Mouse (Mus musculus) heart, postnatal 0 days (tissue): Measurements from ENCODE around the gene Sdk2. TPM values are rescaled to one million over a fixed set of nuclear protein-coding genes. Genes with fewer than 3 reads are reported as not detected.

Source experiments
- ATAC-seq: fragments of 200-750 bp; cut with Nextera tagmentation; 2 replicates; pipeline ENCODE4 v1.8.0; 2017; ENCODE audit warnings: low read depth, moderate number of reproducible peaks, moderate library complexity; ENCODE audit not compliant: insufficient read depth
- DNase-seq: peaks from one replicate; pipeline ENCODE4 v3.0.0-alpha.2; 2016; ENCODE audit warnings: low spot score
- H3K27ac ChIP-seq: fragments of 300-500 bp; sonication (generic); 2 replicates; pipeline ENCODE4 v1.5.1; 2014; ENCODE audit warnings: low read depth, mild to moderate bottlenecking
- H3K27me3 ChIP-seq: fragments of 300-500 bp; sonication (generic); 2 replicates; pipeline ENCODE4 v1.6.1; 2014; ENCODE audit warnings: low read length, mixed read lengths; ENCODE audit not compliant: control insufficient read depth, insufficient read depth
- H3K36me3 ChIP-seq: fragments of 300-500 bp; sonication (generic); replicated peaks from 2 replicates; pipeline ENCODE4 v1.6.1; 2014; ENCODE audit warnings: low read length, mixed read lengths; ENCODE audit not compliant: control insufficient read depth, insufficient read depth
- H3K4me1 ChIP-seq: fragments of 300-500 bp; sonication (generic); 2 replicates; pipeline ENCODE4 v1.6.1; 2014; ENCODE audit warnings: antibody characterized with exemption; ENCODE audit not compliant: control insufficient read depth, insufficient read depth
- H3K4me2 ChIP-seq: fragments of 300-500 bp; sonication (generic); 2 replicates; pipeline ENCODE4 v1.6.1; 2014; ENCODE audit warnings: low read depth, mild to moderate bottlenecking, low read length, moderate library complexity
- H3K4me3 ChIP-seq: fragments of 300-500 bp; sonication (generic); 2 replicates; pipeline ENCODE4 v1.5.1; 2014; ENCODE audit warnings: low read depth, low read length
- H3K9ac ChIP-seq: fragments of 300-500 bp; sonication (generic); replicated peaks from 2 replicates; pipeline ENCODE4 v1.6.1; 2014; ENCODE audit warnings: low read depth, low read length, mixed read lengths
- H3K9me3 ChIP-seq: fragments of 300-500 bp; sonication (generic); replicated peaks from 2 replicates; pipeline ENCODE4 v1.6.1; 2016; ENCODE audit warnings: low read length; ENCODE audit not compliant: control insufficient read depth
- CTCF ChIP-seq: IDR thresholded peaks from 2 replicates; pipeline ENCODE4 v1.5.1; 2016; ENCODE audit warnings: antibody characterized with exemption, control low read depth, low read depth
- EP300 ChIP-seq: IDR thresholded peaks from 2 replicates; pipeline ENCODE4 v1.6.1; 2016; ENCODE audit warnings: antibody characterized with exemption, low read depth
- WGBS: fragments of 180-500 bp; shearing (Covaris S2); extraction: QIAGEN DNeasy Blood & Tissue Kit; methylation state at CpG from one replicate; pipeline ENCODE4 v1.1.7; 2014; 5-methylcytosine and 5-hydroxymethylcytosine counted together
- polyA plus RNA-seq: library from polyadenylated mRNA; unstranded; fragments of >200 nt; fragmentation: Nextera tagmentation; extraction: Ambion mirVana; gene quantifications from 2 replicates; pipeline ENCODE4 v1.2.1, GENCODE M21; 2015
- total RNA-seq: library from RNA; depleted of rRNA; stranded (reverse); fragments of >200 nt; gene quantifications from 2 replicates; pipeline ENCODE4 v1.2.3, GENCODE M21; 2014; ENCODE audit warnings: low replicate concordance

Gene Sdk2
- total and polyA plus RNA-seq, 2 experiments from 2014 or later: 0.27 to 1.9 TPM

GRCm38 (mm10) chr11:114003195-114003594 lies 63.7 kb downstream of the Sdk2 start:
- Histone ChIP-seq H3K4me3 (no peak overlapping the region), H3K9ac (no peak overlapping the region), H3K4me1 (no peaks in the 10 kb centered on the region), H3K4me2 (no peak overlapping the region), H3K27me3 (no peaks in the 10 kb centered on the region), H3K9me3 (no peaks in the 10 kb centered on the region), H3K36me3 (no peaks in the 10 kb centered on the region), H3K27ac (no peak overlapping the region)
- WGBS: 43% methylated on average over 3 of the region's 3 CpGs
- TF ChIP-seq EP300: no peak
- ATAC-seq: no peak
- no peak for DNase-seq

- Histone ChIP-seq H3K9me3 (no peaks in the 10 kb centered on the region), H3K27me3 (no peaks in the 10 kb centered on the region), H3K4me2 (no peak overlapping the region), H3K36me3 (no peaks in the 10 kb centered on the region), H3K27ac (no peak overlapping the region), H3K4me1 (no peaks in the 10 kb centered on the region; the same call in 1 of the 2 replicates), H3K4me3 (no peak overlapping the region), H3K9ac (no peak overlapping the region)
- no peak for DNase-seq
- no peak for ATAC-seq
- TF ChIP-seq CTCF: no peak
- no peak for TF ChIP-seq EP300
- WGBS: 89% methylated on average over 6 of the region's 6 CpGs
Measured at GRCm38 (mm10) chr11:114000051-114000450, 66.8 kb downstream of the Sdk2 start.

GRCm38 (mm10) chr11:113998702-113999101 lies 68.1 kb downstream of the Sdk2 start:
- no peak overlapping the region for H3K9ac ChIP-seq
- no peak for ATAC-seq

GRCm38 (mm10) chr11:113993921-113994320 lies 72.9 kb downstream of the Sdk2 start:
- ATAC-seq: no peak
- Histone ChIP-seq H3K9ac (no peak overlapping the region), H3K4me3 (no peak overlapping the region), H3K27ac (no peak overlapping the region), H3K4me2 (no peak overlapping the region), H3K27me3 (no peaks in the 10 kb centered on the region), H3K36me3 (no peaks in the 10 kb centered on the region), H3K4me1 (no peaks in the 10 kb centered on the region; the same call in 1 of the 2 replicates), H3K9me3 (no peaks in the 10 kb centered on the region)
- WGBS: 93% methylated on average over 6 of the region's 6 CpGs
- DNase-seq: no peak
- TF ChIP-seq EP300 (no peak), CTCF (no peak)

More at GRCm38 (mm10) chr11:113998702-113999101, 68.1 kb downstream of the Sdk2 start:
- TF ChIP-seq CTCF (no peak), EP300 (no peak)
- H3K27ac ChIP-seq: no peak overlapping the region
- H3K4me1 ChIP-seq: no peaks in the 10 kb centered on the region; the same call in 1 of the 2 replicates
- no peaks in the 10 kb centered on the region for H3K36me3 ChIP-seq
- H3K27me3 ChIP-seq: no peaks in the 10 kb centered on the region
- no peaks in the 10 kb centered on the region for H3K9me3 ChIP-seq
- DNase-seq: no peak
- H3K4me3 ChIP-seq: no peak overlapping the region
- no peak overlapping the region for H3K4me2 ChIP-seq
- WGBS: 80% methylated on average over 3 of the region's 3 CpGs

GRCm38 (mm10) chr11:113992894-113993293 lies 74.0 kb downstream of the Sdk2 start:
- no peaks in the 10 kb centered on the region for H3K9me3 ChIP-seq
- no peak overlapping the region for H3K4me3 ChIP-seq
- no peak overlapping the region for H3K4me2 ChIP-seq
- ATAC-seq: no peak
- H3K4me1 ChIP-seq: no peaks in the 10 kb centered on the region; the same call in 1 of the 2 replicates
- no peak overlapping the region for H3K27ac ChIP-seq
- no peaks in the 10 kb centered on the region for H3K27me3 ChIP-seq
- H3K36me3 ChIP-seq: no peaks in the 10 kb centered on the region
- WGBS: 82% methylated on average over 10 of the region's 10 CpGs
- no peak for DNase-seq
- TF ChIP-seq EP300 (no peak), CTCF (no peak)
- H3K9ac ChIP-seq: no peak overlapping the region

- DNase-seq (no peak), ATAC-seq (no peak)
- 44% methylated on average over 8 of the region's 8 CpGs for WGBS
- no peak overlapping the region for H3K27ac ChIP-seq
- H3K4me2 ChIP-seq: no peak overlapping the region
- no peaks in the 10 kb centered on the region; the same call in 1 of the 2 replicates for H3K4me1 ChIP-seq
- H3K9me3 ChIP-seq: no peaks in the 10 kb centered on the region
- TF ChIP-seq CTCF (no peak), EP300 (no peak)
- no peak overlapping the region for H3K4me3 ChIP-seq
- no peaks in the 10 kb centered on the region for H3K36me3 ChIP-seq
- no peaks in the 10 kb centered on the region for H3K27me3 ChIP-seq
- H3K9ac ChIP-seq: no peak overlapping the region
Measured at GRCm38 (mm10) chr11:113991886-113992285, 75.0 kb downstream of the Sdk2 start.
